Mouse (Mus musculus): ENCODE results near the gene Gm9803. TPM values are rescaled to one million over a fixed set of nuclear protein-coding genes. Genes with fewer than 3 reads are reported as not detected.

Gm9803 gene
- polyA plus RNA-seq, 1 experiment = 13.4 TPM

GRCm38 (mm10) chr10:43540442-43541152 is 16.7 kb downstream of the Gm9803 start, which contains the start of gene 1700021F05Rik:
TSS of gene 1700021F05Rik (minus strand) at chr10:43540994.
- H3K4me1 ChIP-seq (ENCODE audit: control insufficient read depth, insufficient read depth, low read length) = no peaks in the 10 kb centered on the region; the same call in 1 of the 2 replicates
- TF ChIP-seq CTCF (IDR thresholded peaks at IDR 0.05; ENCODE audit: borderline replicate concordance, insufficient read depth, low read depth, low read length) (peak; percentile 92), POLR2A (IDR thresholded peaks at IDR 0.05; ENCODE audit: borderline replicate concordance, insufficient read depth, low read length) (peak; percentile 68; the same call in 1 of the 2 replicates)
- peak; percentile 95 to 96 for DNase-seq
- H3K4me3 ChIP-seq (replicated peaks; ENCODE audit: insufficient read depth, low read depth, low read length) = peak within 1 kb of the TSS; percentile 86
- peak within 1 kb of the TSS; percentile 77 for H3K27ac ChIP-seq (ENCODE audit: insufficient read depth, low read length)
- H3K27me3 ChIP-seq (ENCODE audit: control insufficient read depth, insufficient read depth, low read length) = no peaks in the 10 kb centered on the region
- WGBS = under 1% methylated on average over 55 of the region's 56 CpGs

DNA sequence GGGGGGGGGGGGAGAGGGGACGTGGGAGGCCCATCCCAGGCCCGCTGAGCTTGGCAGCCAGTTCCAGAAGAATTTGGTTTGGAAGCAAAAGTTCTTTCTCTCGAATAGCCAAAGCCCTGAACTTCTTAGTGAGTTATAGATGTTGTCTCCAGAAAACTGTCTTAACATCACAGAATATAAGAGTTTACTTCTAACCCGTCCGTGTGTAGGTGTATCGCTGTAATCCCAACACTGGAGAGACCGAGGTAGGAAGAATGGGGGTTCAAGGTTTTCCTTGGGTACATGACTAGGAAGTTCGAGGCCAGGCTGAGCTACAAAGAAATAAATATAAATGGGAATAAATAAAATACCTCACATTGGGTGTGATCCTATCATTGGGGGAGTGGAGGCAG is 17.3 kb downstream of the Gm9803 start:
- 37% methylated on average over 8 of the region's 8 CpGs for WGBS
- TF ChIP-seq CTCF (IDR thresholded peaks at IDR 0.05; ENCODE audit: borderline replicate concordance, insufficient read depth, low read depth, low read length) = no peak
- TF ChIP-seq POLR2A (IDR thresholded peaks at IDR 0.05; ENCODE audit: borderline replicate concordance, insufficient read depth, low read length) = no peak
- H3K4me3 ChIP-seq (replicated peaks; ENCODE audit: insufficient read depth, low read depth, low read length) = no peak overlapping the region
- no peak for DNase-seq
- no peaks in the 10 kb centered on the region; the same call in 1 of the 2 replicates for H3K4me1 ChIP-seq (ENCODE audit: control insufficient read depth, insufficient read depth, low read length)
- H3K27ac ChIP-seq (ENCODE audit: insufficient read depth, low read length) = no peak overlapping the region
- no peaks in the 10 kb centered on the region for H3K27me3 ChIP-seq (ENCODE audit: control insufficient read depth, insufficient read depth, low read length)

- TF ChIP-seq POLR2A (IDR thresholded peaks at IDR 0.05; ENCODE audit: borderline replicate concordance, insufficient read depth, low read length) (no peak), CTCF (IDR thresholded peaks at IDR 0.05; ENCODE audit: borderline replicate concordance, insufficient read depth, low read depth, low read length) (no peak)
- WGBS = 60% methylated on average over 5 of the region's 5 CpGs
- H3K27ac ChIP-seq (ENCODE audit: insufficient read depth, low read length) = no peak overlapping the region
- no peaks in the 10 kb centered on the region for H3K4me1 ChIP-seq (ENCODE audit: control insufficient read depth, insufficient read depth, low read length)
- no peaks in the 10 kb centered on the region for H3K27me3 ChIP-seq (ENCODE audit: control insufficient read depth, insufficient read depth, low read length)
- no peak for DNase-seq
- H3K4me3 ChIP-seq (replicated peaks; ENCODE audit: insufficient read depth, low read depth, low read length) = no peak overlapping the region
Measured at GRCm38 (mm10) chr10:43549411-43549810, 25.5 kb downstream of the Gm9803 start.

DNA sequence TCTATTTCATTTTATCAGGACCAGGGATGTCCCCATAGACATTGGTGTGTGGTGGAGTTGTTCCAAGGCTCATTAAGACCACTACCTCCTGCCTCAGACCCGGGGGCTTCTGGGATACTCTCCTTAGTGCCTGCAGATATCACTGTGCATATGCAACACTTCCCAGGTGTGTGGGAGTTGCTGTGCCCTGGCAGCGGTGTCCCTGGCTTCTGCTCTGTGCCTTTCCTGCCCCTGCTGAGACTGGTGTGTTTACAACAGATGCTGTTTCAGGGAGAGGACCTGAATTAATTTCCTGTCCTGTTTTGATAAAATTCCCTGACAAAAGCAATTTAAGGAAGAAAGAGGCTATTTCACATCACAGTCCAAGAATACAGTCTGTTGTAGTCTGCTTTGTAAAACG is 27.0 kb downstream of the Gm9803 start:
- TF ChIP-seq POLR2A (IDR thresholded peaks at IDR 0.05; ENCODE audit: borderline replicate concordance, insufficient read depth, low read length) (no peak), CTCF (IDR thresholded peaks at IDR 0.05; ENCODE audit: borderline replicate concordance, insufficient read depth, low read depth, low read length) (no peak)
- H3K4me1 ChIP-seq (ENCODE audit: control insufficient read depth, insufficient read depth, low read length) = no peaks in the 10 kb centered on the region
- no peak overlapping the region for H3K27ac ChIP-seq (ENCODE audit: insufficient read depth, low read length)
- H3K27me3 ChIP-seq (ENCODE audit: control insufficient read depth, insufficient read depth, low read length) = no peaks in the 10 kb centered on the region
- no peak overlapping the region for H3K4me3 ChIP-seq (replicated peaks; ENCODE audit: insufficient read depth, low read depth, low read length)
- 23% methylated on average over 3 of the region's 3 CpGs for WGBS
- no peak for DNase-seq

GRCm38 (mm10) chr10:43551388-43551787 is 27.5 kb downstream of the Gm9803 start:
- Histone ChIP-seq H3K27ac (ENCODE audit: insufficient read depth, low read length) (no peak overlapping the region), H3K4me1 (ENCODE audit: control insufficient read depth, insufficient read depth, low read length) (no peaks in the 10 kb centered on the region), H3K4me3 (replicated peaks; ENCODE audit: insufficient read depth, low read depth, low read length) (no peak overlapping the region), H3K27me3 (ENCODE audit: control insufficient read depth, insufficient read depth, low read length) (no peaks in the 10 kb centered on the region)
- no peak for TF ChIP-seq POLR2A (IDR thresholded peaks at IDR 0.05; ENCODE audit: borderline replicate concordance, insufficient read depth, low read length)
- no peak for TF ChIP-seq CTCF (IDR thresholded peaks at IDR 0.05; ENCODE audit: borderline replicate concordance, insufficient read depth, low read depth, low read length)
- 51% methylated on average over 3 of the region's 3 CpGs for WGBS
- DNase-seq = no peak

DNA sequence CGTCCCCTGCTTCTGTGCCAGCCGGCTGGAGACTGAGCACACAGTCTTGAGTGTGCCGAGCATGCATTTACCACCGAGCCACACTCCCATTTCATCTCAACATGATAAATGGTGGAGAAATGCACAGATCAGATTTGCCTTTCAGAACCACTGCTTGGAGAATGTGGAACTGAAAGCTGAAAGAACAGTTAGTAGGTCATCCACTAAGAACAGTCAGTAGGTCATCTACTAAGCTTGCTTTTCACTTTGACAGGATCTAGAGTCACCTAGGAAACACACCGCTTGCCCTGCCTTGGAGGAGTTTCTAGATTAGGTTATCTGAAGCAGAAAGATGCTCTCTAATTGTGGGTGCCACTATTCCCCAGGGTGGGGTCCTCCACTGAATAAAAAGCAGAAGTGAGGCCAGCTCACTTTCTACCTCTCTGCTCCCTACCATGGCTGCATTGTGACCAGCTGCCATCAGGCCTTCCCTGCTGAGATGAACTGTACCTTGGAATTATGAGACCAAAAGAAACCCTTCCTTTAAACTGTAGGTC is 33.8 kb downstream of the Gm9803 start:
- Histone ChIP-seq H3K27me3 (ENCODE audit: control insufficient read depth, insufficient read depth, low read length) (no peaks in the 10 kb centered on the region), H3K27ac (ENCODE audit: insufficient read depth, low read length) (no peak overlapping the region), H3K4me3 (replicated peaks; ENCODE audit: insufficient read depth, low read depth, low read length) (no peak overlapping the region), H3K4me1 (ENCODE audit: control insufficient read depth, insufficient read depth, low read length) (no peaks in the 10 kb centered on the region)
- no peak for DNase-seq
- no peak for TF ChIP-seq POLR2A (IDR thresholded peaks at IDR 0.05; ENCODE audit: borderline replicate concordance, insufficient read depth, low read length)
- no peak for TF ChIP-seq CTCF (IDR thresholded peaks at IDR 0.05; ENCODE audit: borderline replicate concordance, insufficient read depth, low read depth, low read length)
- 35% methylated on average over 5 of the region's 5 CpGs for WGBS

GRCm38 (mm10) chr10:43559313-43559712 is 35.4 kb downstream of the Gm9803 start:
- WGBS = 27% methylated on average over 11 of the region's 11 CpGs
- no peak for DNase-seq
- Histone ChIP-seq H3K4me3 (replicated peaks; ENCODE audit: insufficient read depth, low read depth, low read length) (no peak overlapping the region), H3K27ac (ENCODE audit: insufficient read depth, low read length) (no peak overlapping the region), H3K4me1 (ENCODE audit: control insufficient read depth, insufficient read depth, low read length) (no peaks in the 10 kb centered on the region), H3K27me3 (ENCODE audit: control insufficient read depth, insufficient read depth, low read length) (no peaks in the 10 kb centered on the region)
- TF ChIP-seq CTCF (IDR thresholded peaks at IDR 0.05; ENCODE audit: borderline replicate concordance, insufficient read depth, low read depth, low read length) = no peak
- no peak for TF ChIP-seq POLR2A (IDR thresholded peaks at IDR 0.05; ENCODE audit: borderline replicate concordance, insufficient read depth, low read length)

DNA sequence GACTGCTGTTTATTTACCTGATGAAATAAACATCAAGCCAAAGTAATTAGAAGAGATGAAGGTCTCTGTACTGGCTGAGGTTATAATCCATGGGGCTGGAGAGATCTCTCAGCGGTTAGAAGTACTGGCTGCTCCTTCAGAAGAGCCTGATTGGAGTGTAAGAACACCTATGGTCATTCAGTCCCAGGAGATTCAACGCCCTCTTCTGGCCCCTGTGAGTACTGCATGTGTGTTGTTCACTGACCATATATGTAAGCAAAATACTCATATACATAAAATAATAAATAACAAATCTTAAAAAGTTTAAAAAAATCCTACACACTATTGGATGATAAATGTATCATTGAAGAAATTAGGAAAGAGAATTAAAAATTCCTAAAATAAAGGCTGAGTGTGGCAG is 36.9 kb downstream of the Gm9803 start:
- Histone ChIP-seq H3K27me3 (ENCODE audit: control insufficient read depth, insufficient read depth, low read length) (no peaks in the 10 kb centered on the region), H3K4me1 (ENCODE audit: control insufficient read depth, insufficient read depth, low read length) (no peaks in the 10 kb centered on the region), H3K4me3 (replicated peaks; ENCODE audit: insufficient read depth, low read depth, low read length) (no peak overlapping the region), H3K27ac (ENCODE audit: insufficient read depth, low read length) (no peak overlapping the region)
- no peak for DNase-seq
- WGBS = 50% methylated on average over 2 of the region's 2 CpGs
- TF ChIP-seq CTCF (IDR thresholded peaks at IDR 0.05; ENCODE audit: borderline replicate concordance, insufficient read depth, low read depth, low read length) = no peak
- no peak for TF ChIP-seq POLR2A (IDR thresholded peaks at IDR 0.05; ENCODE audit: borderline replicate concordance, insufficient read depth, low read length)

Measured in cerebellum, adult 2 months (tissue).